Mouse (Mus musculus): ENCODE measurements around the gene Ddx27.

Gene Ddx27

DNA sequence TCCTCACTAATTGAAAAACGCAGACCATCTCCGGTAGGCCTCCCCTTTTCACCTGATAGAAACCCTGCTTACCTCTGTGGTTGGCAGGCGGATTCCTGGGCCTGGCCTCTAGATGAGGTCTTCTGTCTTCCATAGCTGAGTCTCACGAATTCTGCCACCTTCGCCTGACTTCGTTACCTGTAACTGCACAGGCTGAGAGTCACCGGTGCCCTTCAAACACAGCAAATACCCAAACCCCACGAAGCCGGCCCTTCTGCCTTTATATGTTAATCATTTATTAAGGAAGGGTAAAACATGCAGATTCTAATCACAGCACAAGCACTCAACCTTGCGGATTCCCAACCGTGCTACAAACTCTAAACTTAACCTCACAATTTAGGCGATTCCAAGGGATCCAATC is 45.0 kb downstream of the Ddx27 start:
- in situ Hi-C loops (cut with MboI; ENCODE audit: low pct_unique_long_range_greater_than_20kb in 1 of 2, low sequenced_read_pairs in 2 of 2, unreplicated experiment in 1 of 2), result no loop called here

DNA sequence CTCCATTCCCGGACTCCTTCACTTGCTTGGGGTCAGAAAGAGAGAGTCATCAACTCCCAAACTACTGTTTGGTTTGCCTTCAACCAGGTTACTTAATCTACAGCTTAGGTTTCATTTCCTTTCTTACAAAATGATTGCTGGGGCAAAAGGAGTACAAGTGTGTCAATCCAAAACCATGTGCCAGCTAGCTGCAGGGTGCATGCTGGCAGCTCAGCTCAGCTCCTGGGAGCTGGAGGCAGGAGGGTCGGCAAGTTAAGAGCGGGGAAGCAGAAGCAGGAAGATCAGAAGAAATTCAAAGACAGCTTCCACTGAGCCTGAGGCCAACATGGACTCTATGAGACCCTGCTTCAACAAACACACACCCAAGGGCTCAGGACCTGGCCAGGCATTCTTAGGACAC is 45.4 kb downstream of the Ddx27 start:
- in situ Hi-C loops (cut with MboI; ENCODE audit: low pct_unique_long_range_greater_than_20kb in 1 of 2, low sequenced_read_pairs in 2 of 2, unreplicated experiment in 1 of 2), result no loop called here

DNA sequence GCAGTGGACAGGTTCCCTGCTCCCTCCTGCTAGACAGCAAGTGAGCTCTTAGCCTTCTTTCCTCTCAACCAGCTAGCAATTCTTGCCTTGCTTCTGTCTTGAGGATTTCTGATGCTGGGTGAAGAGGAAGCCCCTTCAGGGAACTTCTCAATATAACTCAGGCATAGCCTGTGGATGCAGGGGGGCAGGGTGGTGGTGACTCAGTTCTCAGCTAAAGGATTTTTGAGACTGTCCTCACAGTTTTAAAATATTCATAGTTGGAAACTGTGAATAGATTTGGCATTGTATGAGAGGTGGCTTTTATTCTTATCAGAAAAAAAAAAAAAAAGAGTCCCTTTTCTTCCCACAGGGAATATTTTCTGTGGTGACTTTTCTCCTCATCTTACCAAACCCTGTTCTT is 45.8 kb downstream of the Ddx27 start:
- in situ Hi-C loops (cut with MboI; ENCODE audit: low pct_unique_long_range_greater_than_20kb in 1 of 2, low sequenced_read_pairs in 2 of 2, unreplicated experiment in 1 of 2), result no loop called here

DNA sequence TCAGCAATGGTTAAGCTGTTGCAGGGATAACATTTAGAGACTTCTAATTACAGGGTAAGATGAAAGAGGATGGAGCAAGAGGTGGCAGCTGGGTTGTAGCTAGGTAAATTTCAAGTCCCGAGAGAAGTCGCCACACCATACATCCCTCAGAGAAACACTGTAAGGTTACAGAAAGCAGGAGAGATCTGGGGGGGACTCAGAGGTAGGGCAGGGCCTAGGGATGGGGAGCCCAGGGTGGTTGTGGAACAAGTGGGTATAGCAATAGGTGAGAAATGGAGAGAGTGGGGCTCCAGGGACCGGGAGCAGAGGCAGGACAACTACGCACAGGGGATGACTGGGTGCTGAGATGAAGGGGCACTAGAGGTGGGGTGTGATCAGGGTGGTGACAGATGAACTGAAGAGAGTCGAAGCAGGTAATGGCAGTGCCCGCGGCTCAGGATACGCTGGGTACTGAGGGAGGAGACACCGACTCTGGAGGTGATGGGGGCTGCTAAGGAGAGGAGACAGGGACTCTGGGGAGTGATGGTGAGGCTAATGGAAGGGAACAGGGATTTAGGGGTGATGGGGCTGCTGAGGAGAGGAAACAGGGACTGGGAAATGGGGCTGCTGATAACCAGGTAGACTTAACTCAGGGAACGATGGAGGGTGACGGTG is 46.5 kb downstream of the Ddx27 start:
- in situ Hi-C loops (cut with MboI; ENCODE audit: low pct_unique_long_range_greater_than_20kb in 1 of 2, low sequenced_read_pairs in 2 of 2, unreplicated experiment in 1 of 2), result no loop called here

DNA sequence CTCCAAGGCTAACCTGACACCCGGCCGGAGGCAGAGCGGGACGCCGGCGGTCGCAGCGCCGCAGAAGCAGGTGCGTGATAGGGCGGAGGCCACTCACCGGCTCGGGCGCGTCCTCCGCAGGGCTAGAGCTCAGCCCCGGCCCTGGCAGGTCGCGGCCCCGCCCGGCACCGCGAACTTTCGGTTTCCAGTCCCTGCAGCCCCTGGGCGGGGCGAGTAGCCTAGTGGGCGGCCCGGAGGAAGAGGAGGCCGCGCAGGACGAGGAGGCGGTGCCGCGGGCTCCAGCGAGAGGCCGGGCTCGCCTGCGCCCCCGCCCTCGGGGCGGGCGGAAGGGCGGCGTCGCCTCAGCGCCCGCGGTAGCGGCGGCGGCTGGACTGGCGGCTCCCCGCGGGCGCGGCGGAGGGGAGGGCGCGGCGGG is 47.5 kb downstream of the Ddx27 start:
- in situ Hi-C loops (cut with MboI; ENCODE audit: low pct_unique_long_range_greater_than_20kb in 1 of 2, low sequenced_read_pairs in 2 of 2, unreplicated experiment in 1 of 2), result no loop called here

DNA sequence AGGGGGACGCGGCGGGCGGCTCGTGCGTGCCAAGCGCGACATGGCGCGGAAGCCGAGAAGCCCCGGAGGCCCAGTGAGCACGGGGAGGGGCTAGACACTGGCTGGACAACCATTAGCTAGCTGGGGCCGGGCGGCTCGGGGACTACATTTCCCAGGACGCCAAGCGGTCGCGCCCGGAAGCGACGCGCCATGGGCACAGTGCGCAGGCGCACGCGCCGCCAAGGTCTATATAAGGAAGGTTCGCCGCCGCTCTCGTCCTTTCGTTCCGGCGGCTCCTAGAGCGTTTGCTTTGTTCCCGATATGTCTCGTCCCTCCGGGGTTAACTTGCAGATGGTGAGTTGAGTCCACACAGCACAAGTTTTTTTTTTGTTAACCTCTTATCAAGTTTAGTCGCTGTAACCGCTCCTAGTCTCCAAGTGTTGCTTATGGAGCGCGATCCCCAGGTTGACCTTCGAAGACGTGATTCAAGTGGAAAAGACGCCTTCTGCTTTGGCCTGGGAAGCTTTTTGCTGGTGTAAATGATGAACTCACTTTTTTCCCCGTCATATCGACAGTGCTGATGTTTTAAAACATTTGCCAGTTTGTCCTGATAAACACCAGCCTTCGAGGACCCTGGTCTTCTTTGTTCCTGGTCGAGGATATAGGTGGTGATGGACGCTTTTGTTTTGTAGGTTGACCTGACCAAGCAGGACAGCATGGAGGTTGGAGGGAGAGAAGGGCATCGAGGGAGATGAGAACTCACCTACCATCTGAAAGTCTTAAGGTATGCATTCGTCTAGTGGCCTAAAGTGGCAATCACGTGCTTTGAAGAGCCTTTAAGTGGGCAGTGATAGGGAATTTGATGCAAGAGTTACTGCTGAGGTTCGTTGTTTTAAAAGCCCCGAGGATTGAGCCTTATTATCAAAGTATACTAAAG is 48.2 kb downstream of the Ddx27 start, which contains the start of gene Znfx1:
Gene Znfx1, minus strand, starts transcription at position 51 of the 916 bp plus-strand sequence.
- in situ Hi-C loops (cut with MboI; ENCODE audit: low pct_unique_long_range_greater_than_20kb in 1 of 2, low sequenced_read_pairs in 2 of 2, unreplicated experiment in 1 of 2), result no loop called here

DNA sequence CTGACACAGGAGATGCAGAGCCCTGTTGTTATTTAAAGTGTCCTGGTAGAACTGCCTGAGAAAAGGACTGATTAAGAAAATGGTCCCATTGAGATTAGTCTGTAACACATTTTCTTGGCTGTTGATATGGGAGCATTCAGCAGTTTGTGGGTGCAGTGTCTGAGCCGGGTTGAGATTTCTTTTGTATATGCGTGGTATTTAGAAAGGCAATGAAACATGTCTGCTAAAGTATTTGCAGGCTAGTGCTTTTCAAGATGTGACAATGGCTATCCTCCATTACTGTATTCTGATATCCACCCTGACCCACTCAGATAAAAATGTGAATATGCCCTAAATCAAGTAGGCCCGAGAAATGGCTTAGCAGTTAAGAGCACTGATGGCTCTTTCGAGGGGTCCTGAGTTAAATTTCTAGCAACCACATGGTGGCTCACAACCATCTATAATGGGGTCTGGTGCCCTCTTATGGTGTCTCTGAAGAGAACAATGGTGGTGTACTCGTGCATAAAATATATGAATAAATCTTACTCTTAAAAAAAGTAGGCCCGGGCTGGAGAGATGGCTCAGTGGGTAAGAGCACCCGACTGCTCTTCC is 49.0 kb downstream of the Ddx27 start:
- in situ Hi-C loops (cut with MboI; ENCODE audit: low pct_unique_long_range_greater_than_20kb in 1 of 2, low sequenced_read_pairs in 2 of 2, unreplicated experiment in 1 of 2), result no loop called here

DNA sequence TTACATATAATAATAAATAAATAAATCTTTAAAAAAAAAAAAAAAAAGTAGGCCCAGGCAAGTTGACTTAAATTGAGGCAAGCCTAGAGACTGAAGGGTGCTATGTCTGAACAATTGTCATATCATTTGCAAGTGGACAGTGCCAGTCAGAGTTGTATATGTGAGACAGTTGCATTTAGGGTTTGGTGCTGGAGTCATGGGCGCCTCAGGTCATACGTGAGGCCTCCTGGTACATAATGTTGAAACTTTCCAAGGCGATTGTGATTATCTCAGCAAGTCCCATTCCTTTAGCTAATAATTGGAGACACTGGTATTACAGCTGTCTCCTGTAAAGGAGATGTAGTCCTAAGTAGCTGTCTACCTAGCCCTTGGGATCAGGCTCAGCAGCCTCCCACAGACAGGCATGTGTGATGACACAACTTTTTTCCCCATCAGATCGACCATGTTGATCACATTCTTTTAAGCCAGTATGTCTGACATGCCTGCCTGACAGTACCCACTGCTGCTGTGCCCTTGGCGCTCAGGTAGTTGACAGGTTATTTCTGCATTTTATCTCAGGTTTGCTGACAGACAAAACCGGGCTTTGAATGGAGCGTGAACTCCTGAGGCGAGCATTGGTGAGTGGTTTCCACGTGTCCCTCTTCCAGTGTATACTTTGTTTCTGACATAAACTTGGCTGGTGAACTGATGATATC is 49.8 kb downstream of the Ddx27 start:
- in situ Hi-C loops (cut with MboI; ENCODE audit: low pct_unique_long_range_greater_than_20kb in 1 of 2, low sequenced_read_pairs in 2 of 2, unreplicated experiment in 1 of 2), result no loop called here

DNA sequence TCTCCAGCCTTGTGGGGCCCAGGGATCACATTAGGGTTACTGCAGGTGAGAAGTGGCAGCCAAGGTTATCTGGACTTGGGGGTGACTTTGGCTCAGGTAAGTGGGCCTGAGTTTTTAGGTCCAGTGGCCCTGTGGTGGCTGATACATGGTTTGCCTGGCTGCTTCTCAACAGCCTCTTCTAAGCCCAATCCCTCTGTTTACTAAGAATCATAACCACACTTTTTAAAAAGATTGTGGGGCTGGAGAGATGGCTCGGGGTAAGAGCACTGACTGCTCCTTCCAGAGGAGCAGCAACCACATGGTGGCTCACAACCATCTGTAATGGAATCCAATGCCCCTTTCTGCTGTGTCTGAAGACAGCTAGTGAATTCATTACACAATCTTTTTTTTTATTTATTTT is 51.0 kb downstream of the Ddx27 start:
- in situ Hi-C loops (cut with MboI; ENCODE audit: low pct_unique_long_range_greater_than_20kb in 1 of 2, low sequenced_read_pairs in 2 of 2, unreplicated experiment in 1 of 2), result no loop called here

DNA sequence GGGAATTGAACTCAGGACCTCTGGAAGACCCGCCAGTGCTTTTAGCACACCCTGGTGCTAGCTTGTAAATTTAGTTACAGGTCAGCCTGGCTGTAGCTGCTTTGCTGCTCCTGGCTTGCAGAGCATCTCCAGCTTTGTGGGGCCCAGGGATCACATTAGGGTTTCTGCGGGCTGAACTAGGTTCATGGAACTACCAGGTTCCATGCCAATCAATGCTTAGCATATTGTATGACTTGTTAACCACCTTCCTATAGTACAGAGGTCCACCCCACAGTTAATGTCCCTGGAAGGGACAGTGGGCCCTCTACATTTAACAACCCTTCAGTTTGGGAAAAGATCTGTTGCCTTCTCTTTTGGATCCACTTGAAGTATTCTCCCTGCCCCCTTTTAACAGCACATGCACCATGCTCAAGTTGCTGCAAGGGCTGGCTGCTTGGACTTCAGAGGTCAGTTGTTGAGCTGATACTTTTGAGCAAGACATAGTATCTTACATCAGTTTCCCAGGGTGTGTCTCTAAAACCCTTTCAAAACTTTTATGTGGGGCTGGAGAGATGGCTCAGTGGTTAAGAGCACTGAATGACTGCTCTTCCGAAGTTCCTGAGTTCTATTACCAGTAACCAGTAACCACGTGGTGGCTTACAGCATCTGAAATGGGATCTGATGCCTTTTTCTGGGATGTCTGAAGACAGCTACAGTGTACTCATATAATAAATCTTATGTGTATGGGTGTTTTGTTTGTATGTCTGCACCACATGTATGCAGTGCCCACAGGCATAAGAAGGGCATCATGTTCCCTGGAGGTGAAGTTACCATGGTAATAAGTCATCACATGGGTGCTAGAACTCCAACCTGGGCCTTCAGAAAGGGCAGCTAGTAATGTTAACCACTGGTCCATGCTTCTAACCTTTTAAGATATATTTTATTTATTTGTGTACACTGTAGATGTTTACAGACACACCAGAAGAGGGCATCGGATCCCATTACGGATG is 51.8 kb downstream of the Ddx27 start:
- in situ Hi-C loops (cut with MboI; ENCODE audit: low pct_unique_long_range_greater_than_20kb in 1 of 2, low sequenced_read_pairs in 2 of 2, unreplicated experiment in 1 of 2), result no loop called here

DNA sequence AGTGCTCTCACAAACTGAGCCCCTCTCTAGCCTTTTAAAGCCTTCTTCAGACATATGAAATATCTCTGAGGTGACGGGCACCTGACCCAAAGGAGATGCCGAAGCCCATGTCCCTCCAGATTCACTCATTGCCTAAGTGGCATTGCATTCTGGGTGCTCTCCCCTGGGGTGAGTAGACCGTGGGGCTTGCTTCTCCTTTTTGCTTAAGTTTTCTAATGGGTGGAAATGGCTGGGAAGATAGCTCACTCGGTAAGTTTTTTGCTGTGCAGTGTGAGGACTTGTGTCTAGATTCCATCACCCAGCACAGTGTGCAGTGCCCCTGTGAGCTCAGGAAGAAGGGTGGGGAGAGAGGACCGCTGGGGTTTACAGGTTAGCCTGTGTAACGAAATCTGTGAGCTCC is 52.6 kb downstream of the Ddx27 start:
- in situ Hi-C loops (cut with MboI; ENCODE audit: low pct_unique_long_range_greater_than_20kb in 1 of 2, low sequenced_read_pairs in 2 of 2, unreplicated experiment in 1 of 2), result no loop called here

DNA sequence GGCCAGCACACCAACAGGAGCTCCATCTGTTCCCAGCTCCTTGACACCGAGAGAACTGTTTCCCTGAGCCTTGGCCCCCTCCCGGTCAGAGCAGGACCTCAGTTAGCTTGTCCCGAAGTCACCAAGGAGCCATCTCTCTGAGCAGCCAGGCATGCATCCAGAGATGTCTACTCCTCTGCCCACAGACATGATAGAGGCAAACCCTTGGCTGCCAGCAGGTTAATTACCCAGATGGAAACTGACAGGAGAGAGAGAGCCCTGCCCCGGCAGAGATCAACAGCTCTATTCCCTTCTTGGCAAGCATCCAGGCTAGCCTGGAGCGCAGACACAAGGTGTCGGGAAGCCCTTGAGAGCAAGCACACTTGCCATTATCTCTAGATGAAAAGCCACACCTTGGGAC is 55.3 kb downstream of the Ddx27 start:
- in situ Hi-C loops (cut with MboI; ENCODE audit: low pct_unique_long_range_greater_than_20kb in 1 of 2, low sequenced_read_pairs in 2 of 2, unreplicated experiment in 1 of 2), result loop anchor here (5.0 kb wide), 2 partner anchors 142 to 147 kb away; no protein-coding TSS in a partner anchor

DNA sequence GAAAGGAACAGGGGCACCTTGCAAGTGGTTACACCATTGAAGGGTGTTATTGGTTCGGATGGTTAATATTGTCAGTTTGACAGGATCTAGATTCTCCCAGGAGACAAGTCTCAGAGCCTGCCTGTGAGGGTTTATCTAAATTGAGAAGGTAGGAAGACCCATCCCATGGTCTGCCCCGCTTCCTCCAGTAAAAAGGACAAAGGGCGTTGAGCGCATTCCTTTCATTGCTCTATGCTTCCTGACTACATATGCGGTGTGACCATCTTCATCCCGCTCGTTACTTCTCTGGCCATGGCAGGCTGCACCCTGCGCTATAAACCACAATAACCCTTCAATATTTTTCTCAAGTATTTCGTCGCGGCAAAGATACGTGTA is 56.3 kb downstream of the Ddx27 start:
- in situ Hi-C loops (cut with MboI; ENCODE audit: low pct_unique_long_range_greater_than_20kb in 1 of 2, low sequenced_read_pairs in 2 of 2, unreplicated experiment in 1 of 2), result loop anchor here (5.0 kb wide), 2 partner anchors 141 to 146 kb away; no protein-coding TSS in a partner anchor

DNA sequence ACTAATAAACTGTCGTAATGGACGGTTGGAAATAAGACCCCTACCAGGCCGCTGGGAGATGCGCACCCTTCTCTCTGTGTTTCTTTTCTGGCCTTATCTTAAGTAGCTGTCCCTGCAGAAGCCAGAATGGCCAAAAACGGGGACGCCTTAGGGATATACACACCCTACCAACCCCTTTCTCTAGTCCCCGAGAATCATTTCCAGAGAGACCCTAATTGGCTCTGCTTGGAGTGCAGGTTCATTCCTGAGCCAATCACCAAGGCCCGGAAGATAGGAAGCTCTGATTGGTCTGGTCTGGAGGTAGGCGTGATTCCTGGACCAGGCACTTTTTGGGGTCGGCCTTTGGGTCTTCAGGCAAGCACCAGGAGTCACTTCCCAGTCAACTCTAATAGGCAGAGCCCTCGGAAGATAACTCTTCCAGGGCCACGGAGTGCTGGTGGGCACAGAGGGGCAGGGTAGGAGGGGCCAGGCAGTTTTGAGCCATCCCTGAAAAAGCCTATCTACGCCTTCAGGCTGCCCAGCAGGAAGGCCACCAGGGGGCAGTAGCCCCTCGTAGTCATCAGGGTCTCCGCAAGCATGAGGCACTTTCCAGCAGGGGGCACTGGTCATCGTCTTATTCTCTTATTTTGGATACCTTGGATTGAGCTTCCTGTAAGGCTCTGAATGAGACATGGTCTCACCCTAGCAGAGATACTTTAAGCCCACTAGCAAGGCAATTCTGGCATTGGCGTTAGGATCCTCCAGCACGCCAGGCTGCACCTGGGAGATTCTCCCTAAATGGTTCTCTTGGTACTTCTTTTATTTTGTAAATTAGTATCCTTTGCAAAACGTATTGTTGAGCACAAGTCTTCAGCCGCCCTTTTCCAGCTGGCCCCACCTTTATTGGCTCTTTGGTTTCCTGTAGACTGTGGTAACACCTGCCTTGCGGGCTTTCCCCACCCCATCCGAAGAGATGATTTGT is 56.9 kb downstream of the Ddx27 start:
- in situ Hi-C loops (cut with MboI; ENCODE audit: low pct_unique_long_range_greater_than_20kb in 1 of 2, low sequenced_read_pairs in 2 of 2, unreplicated experiment in 1 of 2), result loop anchor here (5.0 kb wide), 2 partner anchors 140 to 145 kb away; no protein-coding TSS in a partner anchor

DNA sequence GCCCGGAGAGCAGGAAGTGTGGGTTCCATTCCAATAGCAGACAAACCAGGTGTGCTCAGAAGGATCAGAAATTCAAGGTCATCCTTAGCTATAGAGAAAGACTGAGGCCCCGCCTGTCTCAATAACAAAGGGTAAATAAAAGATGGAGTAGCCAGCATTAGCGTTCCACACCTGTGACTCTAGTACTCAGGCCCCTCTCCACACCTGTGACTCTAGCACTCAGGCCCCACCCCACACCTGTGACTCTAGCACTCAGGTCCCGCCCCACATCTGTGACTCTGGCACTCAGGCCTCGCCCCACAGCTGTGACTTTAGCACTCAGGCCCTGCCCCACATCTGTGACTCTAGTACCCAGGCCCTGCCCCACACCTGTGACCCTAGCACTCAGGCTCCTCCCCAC is 59.6 kb downstream of the Ddx27 start:
- in situ Hi-C loops (cut with MboI; ENCODE audit: low pct_unique_long_range_greater_than_20kb in 1 of 2, low sequenced_read_pairs in 2 of 2, unreplicated experiment in 1 of 2), result loop anchor here (5.0 kb wide), 2 partner anchors 138 to 143 kb away; no protein-coding TSS in a partner anchor

DNA sequence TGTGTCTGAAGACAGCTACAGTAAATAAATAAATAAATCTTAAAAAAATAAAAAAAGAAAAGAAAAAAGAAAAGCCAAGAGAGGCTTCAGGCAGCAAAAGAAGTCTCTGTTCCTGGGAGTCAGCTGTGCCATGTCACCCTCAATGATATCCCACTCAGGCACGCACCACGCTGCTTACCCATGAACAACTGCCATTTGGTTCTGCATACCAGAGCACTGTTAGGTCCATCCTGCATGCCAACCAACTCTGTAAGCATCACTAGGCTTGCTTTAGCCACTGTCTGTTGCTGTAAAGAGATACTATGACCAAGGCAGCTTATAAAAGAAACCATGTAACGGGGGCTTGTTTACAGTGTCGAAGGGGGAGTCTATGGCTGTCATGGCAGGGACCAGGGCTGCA is 61.4 kb downstream of the Ddx27 start:
- in situ Hi-C loops (cut with MboI; ENCODE audit: low pct_unique_long_range_greater_than_20kb in 1 of 2, low sequenced_read_pairs in 2 of 2, unreplicated experiment in 1 of 2), result no loop called here

DNA sequence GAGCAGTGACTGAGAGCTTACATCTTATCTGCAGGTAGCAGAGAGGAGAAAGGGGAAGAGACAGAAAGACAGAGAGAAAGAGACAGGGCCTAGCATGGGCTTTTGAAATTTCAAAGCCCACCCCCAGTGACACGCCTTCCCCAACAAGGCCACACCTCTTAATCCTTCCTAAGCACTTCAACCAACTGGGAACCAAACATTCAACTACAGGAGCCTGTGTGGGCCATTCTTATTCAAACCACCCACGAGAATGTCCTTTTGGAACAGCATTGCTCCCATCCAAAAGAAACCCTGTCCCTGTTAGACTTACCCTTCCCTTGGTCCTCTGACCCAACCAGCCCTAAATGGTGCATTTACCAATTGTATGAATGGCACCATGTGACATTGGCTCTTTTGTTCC is 61.8 kb downstream of the Ddx27 start:
- in situ Hi-C loops (cut with MboI; ENCODE audit: low pct_unique_long_range_greater_than_20kb in 1 of 2, low sequenced_read_pairs in 2 of 2, unreplicated experiment in 1 of 2), result no loop called here
